Mouse (Mus musculus) heart, postnatal 0 days (tissue): ENCODE measurements around the gene Dnm3.

ENCODE experiments used
- CTCF ChIP-seq: IDR thresholded peaks from 2 replicates; pipeline ENCODE4 v1.5.1; 2016; ENCODE audit warnings: antibody characterized with exemption, control low read depth, low read depth
- EP300 ChIP-seq: IDR thresholded peaks from 2 replicates; pipeline ENCODE4 v1.6.1; 2016; ENCODE audit warnings: antibody characterized with exemption, low read depth

- TF ChIP-seq CTCF (no peak), EP300 (no peak)
Measured at GRCm38 (mm10) chr1:162202465-162203348, 275.1 kb downstream of the Dnm3 start.
